Mouse (Mus musculus) large intestine, adult 2 months (tissue): ENCODE results near the gene Acsm2. TPM values are rescaled to one million over a fixed set of nuclear protein-coding genes. Genes with fewer than 3 reads are reported as not detected.

Experiments used
- DNase-seq: peaks from one replicate; pipeline ENCODE4 v3.0.0-alpha.2; 2012; ENCODE audit warnings: low read depth, low spot score
- WGBS: fragments of 180-500 bp; shearing (Covaris S2); methylation state at CpG from one replicate; pipeline ENCODE4 v1.1.7; 2018; 5-methylcytosine and 5-hydroxymethylcytosine counted together
- polyA plus RNA-seq: library from polyadenylated mRNA; depleted of rRNA; stranded (reverse); fragments of >200 nt; gene quantifications from 2 replicates; pipeline ENCODE4 v1.2.3, GENCODE M21; 2012; rRNA removed

The Acsm2 gene
- not detected in 2 replicates for polyA plus RNA-seq

- DNase-seq = no peak
- 81% methylated on average over 1 of the region's 1 CpGs for WGBS
These were observed at the start of gene Acsm2 for GRCm38 (mm10) chr7:119554040-119554439. Acsm2 (plus strand) TSS chr7:119554340.

GRCm38 (mm10) chr7:119511143-119511542 lies 43.0 kb upstream of the Acsm2 start:
- WGBS = 70% methylated on average over 4 of the region's 4 CpGs
- no peak for DNase-seq

DNA sequence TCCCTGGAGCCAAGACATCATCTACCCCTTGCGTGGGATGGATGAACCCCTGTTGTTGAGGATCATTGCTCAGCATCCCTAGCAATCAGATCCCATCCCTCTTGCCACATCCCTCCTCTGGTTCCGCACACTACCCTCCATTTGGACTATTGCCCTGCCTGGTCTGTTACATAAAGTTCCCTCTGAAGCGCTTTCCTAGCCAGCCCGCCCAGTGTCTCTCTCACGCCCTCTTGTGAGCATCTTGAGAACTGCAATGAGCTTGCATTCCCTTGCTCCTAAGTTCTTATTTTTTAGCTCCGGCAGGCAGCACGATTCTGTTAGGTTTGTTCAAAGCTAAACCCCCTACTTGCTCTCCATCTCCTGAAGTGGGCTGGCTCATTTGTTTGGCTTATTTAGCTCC lies 41.1 kb upstream of the Acsm2 start:
- 24% methylated on average over 7 of the region's 7 CpGs for WGBS
- no peak for DNase-seq

DNA sequence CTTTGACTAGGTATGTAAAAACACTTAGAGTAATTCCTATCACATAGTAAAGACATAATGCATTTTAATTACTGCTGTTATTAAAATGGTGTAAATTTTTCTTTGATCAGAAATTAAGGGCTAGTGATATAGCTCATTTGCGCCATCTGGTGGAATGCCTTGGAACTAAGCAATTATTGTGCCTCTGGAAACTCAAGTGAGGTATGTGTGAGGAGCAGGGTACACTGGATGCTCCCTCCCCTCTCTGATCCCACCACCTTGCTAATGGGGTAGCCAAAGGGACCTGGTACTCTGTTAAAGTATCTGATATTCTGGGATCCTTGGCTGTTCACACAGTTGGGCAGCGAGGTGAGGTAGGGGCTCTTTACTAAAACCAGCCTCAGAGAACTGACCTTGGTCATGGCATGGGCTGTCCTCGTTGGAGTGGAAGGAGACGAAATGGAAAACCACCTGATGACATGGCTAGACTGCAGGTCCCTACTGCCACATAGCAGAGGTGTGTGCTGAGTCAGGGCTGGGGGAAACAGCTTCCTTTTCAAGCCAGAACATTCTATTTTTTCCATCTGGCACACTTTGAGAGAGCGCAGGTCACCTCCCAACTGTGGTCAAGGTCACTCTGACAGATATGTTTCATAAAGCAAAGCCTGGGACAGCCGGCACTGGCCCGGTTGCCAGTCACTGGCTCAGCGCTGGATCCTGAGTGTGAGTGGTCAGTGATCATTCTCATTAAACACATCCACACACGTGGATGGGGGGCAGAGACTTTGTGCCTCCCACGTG lies 38.5 kb upstream of the Acsm2 start:
- 55% methylated on average over 10 of the region's 10 CpGs for WGBS
- no peak for DNase-seq

DNA sequence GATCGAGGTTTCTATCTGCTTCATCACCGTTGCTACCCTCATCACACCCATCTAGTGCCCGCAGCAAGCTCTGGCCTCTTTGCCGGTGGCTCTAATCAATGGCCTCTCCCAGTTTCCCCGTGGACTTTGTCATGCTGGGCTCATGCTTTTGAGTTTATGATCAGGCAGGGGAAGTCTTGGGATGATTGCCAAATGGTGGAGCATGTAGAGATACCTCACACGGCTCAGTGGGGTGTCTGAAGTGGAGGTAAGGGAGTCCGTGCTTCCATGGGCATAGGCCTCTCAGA lies 37.9 kb upstream of the Acsm2 start:
- DNase-seq = no peak
- WGBS = 39% methylated on average over 7 of the region's 7 CpGs

DNA sequence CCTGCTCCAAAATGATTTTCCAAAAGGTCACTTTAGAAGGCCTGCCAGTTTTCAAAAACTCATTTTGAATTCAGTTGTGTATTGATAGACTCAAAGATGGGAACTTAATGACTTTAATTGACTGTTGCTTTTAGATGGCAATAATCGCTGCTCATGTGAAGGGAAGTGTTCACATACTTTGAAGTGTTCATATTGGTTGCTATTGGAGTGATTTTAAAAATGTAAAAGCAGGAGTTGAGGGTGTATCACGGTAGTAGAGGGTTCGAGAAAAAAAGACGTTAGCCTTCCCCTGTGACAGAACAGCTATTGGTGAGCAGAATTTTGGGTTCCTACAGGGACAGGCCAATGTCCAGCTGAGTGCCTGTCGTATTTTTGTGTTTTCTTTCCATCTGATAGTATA lies 35.0 kb upstream of the Acsm2 start, which contains the start of gene Acsm5:
TSS of gene Acsm5 (plus strand) at position 301 of the 400 bp plus-strand sequence.
- 70% methylated on average over 5 of the region's 5 CpGs for WGBS
- DNase-seq = no peak

DNA sequence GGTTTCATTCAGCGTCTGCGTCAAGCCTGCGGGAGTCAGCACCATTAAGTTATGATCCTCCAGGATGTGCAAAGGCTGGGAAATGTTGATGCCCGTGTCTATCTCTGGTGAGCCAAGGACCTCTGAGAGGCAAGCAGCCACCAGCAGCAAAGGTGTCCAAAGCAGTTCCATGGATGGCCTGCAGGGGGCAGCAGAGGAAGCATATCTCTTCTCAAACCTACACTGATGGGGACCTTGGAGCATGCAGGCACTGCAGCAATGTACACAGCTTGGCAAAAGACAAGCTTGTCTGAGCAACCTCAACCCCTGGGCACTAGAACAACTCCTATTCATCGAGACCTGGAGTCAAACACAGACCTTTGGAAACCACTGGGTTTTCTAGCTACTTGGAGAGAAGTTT lies 34.5 kb upstream of the Acsm2 start:
- WGBS = 35% methylated on average over 5 of the region's 5 CpGs
- DNase-seq = peak; percentile 10

GRCm38 (mm10) chr7:119521816-119522215 lies 32.3 kb upstream of the Acsm2 start:
- no peak for DNase-seq
- WGBS = 33% methylated on average over 3 of the region's 3 CpGs

GRCm38 (mm10) chr7:119522385-119522784 lies 31.8 kb upstream of the Acsm2 start:
- no peak for DNase-seq
- 81% methylated on average over 1 of the region's 1 CpGs for WGBS

GRCm38 (mm10) chr7:119523389-119523788 lies 30.8 kb upstream of the Acsm2 start, which contains the start of gene Pdilt:
Pdilt (minus strand) TSS chr7:119523489.
- 67% methylated on average over 4 of the region's 4 CpGs for WGBS

GRCm38 (mm10) chr7:119525881-119526281 lies 28.3 kb upstream of the Acsm2 start:
- 4% methylated on average over 2 of the region's 2 CpGs for WGBS
- no peak for DNase-seq

More at GRCm38 (mm10) chr7:119523389-119523788, 30.8 kb upstream of the Acsm2 start, which contains the start of gene Pdilt:
- DNase-seq = no peak

DNA sequence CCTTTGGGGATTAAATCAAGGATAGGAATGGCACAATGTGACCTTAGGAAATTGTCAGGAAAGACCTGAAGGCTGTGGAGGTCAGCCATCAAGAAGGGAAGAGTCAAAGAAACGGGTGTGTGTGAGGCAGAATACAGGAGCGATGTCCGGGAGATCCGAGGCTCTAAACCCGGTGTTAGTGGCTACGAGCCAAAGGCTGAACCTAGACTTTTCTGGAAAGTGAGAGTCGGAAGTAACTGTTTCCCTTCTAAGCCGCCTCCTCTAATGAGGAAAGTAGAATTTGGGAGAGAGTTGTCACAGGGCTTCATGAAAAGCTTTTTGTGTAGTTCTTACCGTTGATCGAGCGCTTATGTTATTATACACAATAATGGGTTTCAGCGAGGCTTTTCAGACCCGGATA lies 27.7 kb upstream of the Acsm2 start:
- 71% methylated on average over 13 of the region's 13 CpGs for WGBS
- DNase-seq = no peak

- DNase-seq = no peak
- 100% methylated on average over 1 of the region's 1 CpGs for WGBS
These were observed 27.0 kb upstream of the Acsm2 start for GRCm38 (mm10) chr7:119527135-119527534.

GRCm38 (mm10) chr7:119527548-119527947 lies 26.6 kb upstream of the Acsm2 start:
- 47% methylated on average over 2 of the region's 2 CpGs for WGBS
- no peak for DNase-seq

- 71% methylated on average over 7 of the region's 7 CpGs for WGBS
- DNase-seq = no peak
These were observed 25.5 kb upstream of the Acsm2 start for GRCm38 (mm10) chr7:119528617-119529016.

DNA sequence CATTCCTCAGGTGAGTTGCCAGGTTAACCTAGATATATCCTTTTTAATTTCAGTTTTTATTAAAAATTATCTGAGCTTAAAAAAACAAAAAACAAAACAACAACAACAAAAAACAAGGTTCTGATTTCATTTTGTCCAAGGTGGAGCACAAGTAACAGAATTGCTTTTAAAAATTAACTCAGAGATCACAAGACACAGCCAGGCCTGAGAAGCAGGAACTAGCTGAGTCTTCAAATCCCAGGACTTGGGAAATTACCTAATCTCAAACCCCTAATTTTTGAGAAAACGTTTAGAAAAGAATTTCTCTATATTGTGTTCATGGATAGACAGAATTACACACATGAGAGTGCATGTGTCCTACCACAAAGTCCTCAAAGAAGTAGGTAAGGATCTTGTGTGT lies 21.2 kb upstream of the Acsm2 start:
- 43% methylated on average over 1 of the region's 1 CpGs for WGBS
- DNase-seq = no peak

DNA sequence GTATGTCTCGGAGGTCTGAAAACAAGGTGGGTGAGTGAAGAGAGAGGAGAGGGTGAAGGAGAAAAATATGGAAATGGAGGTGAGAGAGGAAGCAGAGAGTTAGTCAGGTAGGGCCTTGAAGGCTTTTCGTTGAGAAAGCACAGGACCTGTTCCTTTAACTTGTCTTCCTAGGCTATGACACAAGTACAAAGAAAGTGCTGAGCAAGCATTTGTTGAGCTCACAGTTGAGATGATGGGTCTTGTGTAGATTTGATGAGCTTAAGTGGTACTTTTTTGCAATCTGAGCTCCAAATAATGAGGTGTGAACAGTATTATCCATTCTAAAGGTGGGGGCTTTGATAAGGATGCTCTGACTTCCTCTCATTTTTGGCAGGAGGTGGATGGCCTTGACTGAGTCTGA lies 19.8 kb upstream of the Acsm2 start:
- 75% methylated on average over 2 of the region's 2 CpGs for WGBS
- no peak for DNase-seq

DNA sequence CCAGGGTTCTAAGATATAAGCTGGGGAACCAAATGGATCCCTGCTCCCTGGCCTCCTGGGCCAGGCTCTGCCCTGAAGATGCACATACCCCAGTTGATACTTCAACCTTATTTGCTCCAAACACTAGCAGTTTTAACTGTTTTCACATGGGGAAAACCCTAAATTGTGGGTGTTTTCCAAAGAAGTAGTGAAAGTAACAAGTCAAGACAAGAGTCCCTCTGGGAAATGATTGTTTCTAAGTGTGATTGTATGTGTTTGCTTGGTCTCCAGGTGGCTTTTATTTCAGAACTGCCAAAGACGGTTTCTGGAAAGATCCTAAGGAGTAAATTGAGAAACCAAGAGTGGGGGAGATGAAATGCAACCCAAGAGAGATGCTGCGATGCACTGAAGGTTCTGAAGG lies 11.7 kb upstream of the Acsm2 start:
- 58% methylated on average over 2 of the region's 2 CpGs for whole genome bisulfite sequencing

DNA sequence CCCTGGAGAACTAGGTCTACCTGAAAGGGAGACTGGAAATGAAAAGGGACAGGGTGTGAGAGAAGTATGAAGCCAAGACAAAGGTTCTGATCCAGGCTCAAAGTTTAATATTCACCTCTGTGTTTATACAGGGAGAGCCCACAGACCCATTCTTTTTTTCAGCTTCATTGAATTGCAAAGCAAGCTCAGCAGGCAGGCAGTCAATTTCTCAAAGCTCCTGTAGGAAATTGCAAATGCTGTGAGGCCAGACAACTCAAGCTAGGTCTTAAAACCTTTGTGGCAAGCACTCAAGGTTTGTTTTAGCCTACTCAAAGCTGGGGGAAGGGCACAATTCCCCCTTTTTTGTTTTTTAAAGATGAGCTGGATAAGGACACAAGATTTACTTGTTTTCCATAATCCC lies 8.6 kb upstream of the Acsm2 start:
- DNase-seq = no peak

More for the DNA sequence above, 11.7 kb upstream of the Acsm2 start:
- no peak for DNase-seq

DNA sequence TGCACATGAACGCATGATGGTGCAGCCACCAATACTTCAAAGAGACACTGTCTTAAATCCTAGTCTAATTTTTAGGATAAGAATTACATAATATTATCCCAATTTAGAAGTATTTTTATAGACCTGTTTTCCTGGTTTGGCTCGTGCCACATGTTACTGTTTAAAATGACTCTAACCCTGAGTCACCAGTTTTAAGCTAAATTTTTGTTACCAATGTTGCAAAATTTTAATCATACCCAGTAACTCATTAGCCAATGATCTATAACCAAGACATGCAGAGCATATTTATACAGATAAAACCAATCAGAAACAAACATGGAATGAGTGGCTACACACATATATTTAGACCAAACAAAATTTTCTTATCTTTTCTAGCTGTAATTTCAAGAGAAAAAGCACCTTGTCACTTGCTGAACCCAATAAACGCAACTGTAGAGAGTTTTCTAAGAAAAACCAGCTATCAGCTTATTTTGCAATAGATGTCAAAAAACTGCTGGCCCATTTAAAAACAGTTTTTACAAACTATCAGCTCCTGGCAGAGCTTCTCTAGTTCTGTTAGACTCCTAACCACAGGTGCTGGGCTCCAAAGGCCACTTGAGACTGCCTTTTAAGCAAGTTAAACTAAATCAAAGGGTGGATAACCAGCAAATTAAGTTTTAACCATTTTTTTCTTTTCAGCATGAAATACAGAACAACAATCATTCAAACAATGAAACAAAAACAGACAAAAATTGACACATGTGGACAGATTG lies 3.5 kb upstream of the Acsm2 start:
- no peak for DNase-seq
- 69% methylated on average over 3 of the region's 3 CpGs for WGBS

- WGBS = 71% methylated on average over 3 of the region's 3 CpGs
- no peak for DNase-seq
These were observed 5.8 kb downstream of the Acsm2 start for GRCm38 (mm10) chr7:119559789-119560451.
